Mouse (Mus musculus) megakaryocyte, embryonic 14.5 days (primary cell): ENCODE results near the gene Creb3l4.

Experiments used
- FLI1 ChIP-seq: IDR thresholded peaks from 2 replicates; pipeline ENCODE4 v1.6.1; 2012; ENCODE audit warnings: low read length, inconsistent platforms, mixed read lengths
- GATA1 ChIP-seq: IDR thresholded peaks from 3 replicates; pipeline ENCODE4 v1.6.1; 2012; ENCODE audit warnings: mixed read lengths, low read length, inconsistent platforms, borderline replicate concordance

GRCm38 (mm10) chr3:90265932-90266741 is 22.8 kb upstream of the Creb3l4 start:
- no peak for TF ChIP-seq GATA1
- TF ChIP-seq FLI1, result no peak
